Mouse (Mus musculus): ENCODE measurements around the gene Mertk. TPM values are rescaled to one million over a fixed set of nuclear protein-coding genes. Genes with fewer than 3 reads are reported as not detected.

The Mertk gene
- polyA plus RNA-seq, 1 experiment from 2014 or later = 5.1 TPM

GRCm38 (mm10) chr2:128783660-128784345, 85.0 kb downstream of the Mertk start:
- no peak overlapping the region for H3K4me3 ChIP-seq
- no peaks in the 10 kb centered on the region; the same call in 1 of the 2 replicates for H3K36me3 ChIP-seq (replicated peaks)
- 75% methylated on average over 10 of the region's 10 CpGs for WGBS
- DNase-seq (ENCODE audit: extremely low spot score, low spot score) = peak; percentile 15
- no peaks in the 10 kb centered on the region for H3K9me3 ChIP-seq
- peaks cover 19% of the 10 kb centered on the region for H3K4me1 ChIP-seq
- peak overlapping the region; percentile 54; the same call in 1 of the 2 replicates for H3K27ac ChIP-seq
- no peaks in the 10 kb centered on the region for H3K27me3 ChIP-seq (ENCODE audit: poor library complexity, severe bottlenecking)

GRCm38 (mm10) chr2:128784814-128785213, 86.1 kb downstream of the Mertk start:
- 93% methylated on average over 7 of the region's 7 CpGs for WGBS
- peak overlapping the region; percentile 48; the same call in 1 of the 2 replicates for H3K27ac ChIP-seq
- no peaks in the 10 kb centered on the region for H3K27me3 ChIP-seq (ENCODE audit: poor library complexity, severe bottlenecking)
- H3K36me3 ChIP-seq (replicated peaks) = peaks cover 2% of the 10 kb centered on the region; the same call in 1 of the 2 replicates
- H3K9me3 ChIP-seq = no peaks in the 10 kb centered on the region
- H3K4me3 ChIP-seq = no peak overlapping the region
- peaks cover 19% of the 10 kb centered on the region for H3K4me1 ChIP-seq
- no peak for DNase-seq (ENCODE audit: extremely low spot score, low spot score)

GRCm38 (mm10) chr2:128786341-128786740, 87.6 kb downstream of the Mertk start:
- 44% methylated on average over 5 of the region's 5 CpGs for WGBS
- peaks cover 19% of the 10 kb centered on the region for H3K4me1 ChIP-seq
- no peak for DNase-seq (ENCODE audit: extremely low spot score, low spot score)
- no peak overlapping the region for H3K4me3 ChIP-seq
- H3K36me3 ChIP-seq (replicated peaks) = 0 out of 2 replicates have a peak, but pooled peaks cover 2% of the 10 kb centered on the region
- H3K9me3 ChIP-seq = no peaks in the 10 kb centered on the region
- no peaks in the 10 kb centered on the region for H3K27me3 ChIP-seq (ENCODE audit: poor library complexity, severe bottlenecking)
- H3K27ac ChIP-seq = peak overlapping the region; percentile 66

- 0 out of 2 replicates have a peak, but pooled peaks cover 2% of the 10 kb centered on the region for H3K36me3 ChIP-seq (replicated peaks)
- no peak for DNase-seq (ENCODE audit: extremely low spot score, low spot score)
- 52% methylated on average over 1 of the region's 1 CpGs for WGBS
- H3K27ac ChIP-seq = peak overlapping the region; percentile 66
- H3K4me1 ChIP-seq = peaks cover 19% of the 10 kb centered on the region
- H3K4me3 ChIP-seq = no peak overlapping the region
- H3K9me3 ChIP-seq = no peaks in the 10 kb centered on the region
- H3K27me3 ChIP-seq (ENCODE audit: poor library complexity, severe bottlenecking) = no peaks in the 10 kb centered on the region
Measured at GRCm38 (mm10) chr2:128786795-128787194, 88.0 kb downstream of the Mertk start.

- DNase-seq (ENCODE audit: extremely low spot score, low spot score) = no peak
- H3K27ac ChIP-seq = no peak overlapping the region
- no peak overlapping the region for H3K4me3 ChIP-seq
- no peaks in the 10 kb centered on the region for H3K27me3 ChIP-seq (ENCODE audit: poor library complexity, severe bottlenecking)
- no peaks in the 10 kb centered on the region for H3K9me3 ChIP-seq
- peaks cover 19% of the 10 kb centered on the region for H3K4me1 ChIP-seq
- 92% methylated on average over 3 of the region's 3 CpGs for WGBS
- peaks cover 7% of the 10 kb centered on the region for H3K36me3 ChIP-seq (replicated peaks)
Measured at GRCm38 (mm10) chr2:128787805-128788204, 89.0 kb downstream of the Mertk start.

GRCm38 (mm10) chr2:128790875-128791614, 92.3 kb downstream of the Mertk start:
- Histone ChIP-seq H3K4me1 (peaks cover 18% of the 10 kb centered on the region), H3K36me3 (replicated peaks) (peaks cover 18% of the 10 kb centered on the region), H3K9me3 (no peaks in the 10 kb centered on the region), H3K27me3 (ENCODE audit: poor library complexity, severe bottlenecking) (no peaks in the 10 kb centered on the region), H3K4me3 (no peak overlapping the region), H3K27ac (no peak overlapping the region)
- DNase-seq (ENCODE audit: extremely low spot score, low spot score) = no peak
- 89% methylated on average over 11 of the region's 11 CpGs for WGBS

GRCm38 (mm10) chr2:128793958-128794357, 95.2 kb downstream of the Mertk start:
- 73% methylated on average over 6 of the region's 6 CpGs for WGBS
- Histone ChIP-seq H3K27ac (no peak overlapping the region), H3K9me3 (no peaks in the 10 kb centered on the region), H3K27me3 (ENCODE audit: poor library complexity, severe bottlenecking) (no peaks in the 10 kb centered on the region), H3K36me3 (replicated peaks) (peaks cover 20% of the 10 kb centered on the region), H3K4me3 (no peak overlapping the region), H3K4me1 (peaks cover 14% of the 10 kb centered on the region)
- no peak for DNase-seq (ENCODE audit: extremely low spot score, low spot score)

- peaks cover 35% of the 10 kb centered on the region for H3K36me3 ChIP-seq (replicated peaks)
Measured at GRCm38 (mm10) chr2:128796463-128796862, 97.7 kb downstream of the Mertk start.

GRCm38 (mm10) chr2:128803441-128803840, 104.7 kb downstream of the Mertk start:
- H3K27ac ChIP-seq = no peak overlapping the region
- H3K27me3 ChIP-seq (ENCODE audit: poor library complexity, severe bottlenecking) = no peaks in the 10 kb centered on the region
- H3K36me3 ChIP-seq (replicated peaks) = peaks cover 25% of the 10 kb centered on the region
- DNase-seq (ENCODE audit: extremely low spot score, low spot score) = no peak
- 92% methylated on average over 4 of the region's 4 CpGs for WGBS
- no peak overlapping the region for H3K4me3 ChIP-seq
- H3K4me1 ChIP-seq = no peaks in the 10 kb centered on the region
- no peaks in the 10 kb centered on the region for H3K9me3 ChIP-seq

More at GRCm38 (mm10) chr2:128796463-128796862, 97.7 kb downstream of the Mertk start:
- H3K4me3 ChIP-seq = no peak overlapping the region
- H3K9me3 ChIP-seq = no peaks in the 10 kb centered on the region
- H3K4me1 ChIP-seq = peaks cover 14% of the 10 kb centered on the region
- H3K27me3 ChIP-seq (ENCODE audit: poor library complexity, severe bottlenecking) = no peaks in the 10 kb centered on the region
- no peak overlapping the region for H3K27ac ChIP-seq
- 76% methylated on average over 6 of the region's 6 CpGs for WGBS
- DNase-seq (ENCODE audit: extremely low spot score, low spot score) = no peak

GRCm38 (mm10) chr2:128805341-128805740, 106.6 kb downstream of the Mertk start:
- no peak overlapping the region for H3K27ac ChIP-seq
- 80% methylated on average over 4 of the region's 4 CpGs for WGBS

GRCm38 (mm10) chr2:128806561-128806960, 107.8 kb downstream of the Mertk start:
- Histone ChIP-seq H3K9me3 (no peaks in the 10 kb centered on the region), H3K27ac (no peak overlapping the region), H3K27me3 (ENCODE audit: poor library complexity, severe bottlenecking) (no peaks in the 10 kb centered on the region), H3K36me3 (replicated peaks) (peaks cover 8% of the 10 kb centered on the region), H3K4me3 (no peak overlapping the region), H3K4me1 (no peaks in the 10 kb centered on the region)
- DNase-seq (ENCODE audit: extremely low spot score, low spot score) = no peak
- WGBS = 82% methylated on average over 8 of the region's 8 CpGs

More at GRCm38 (mm10) chr2:128805341-128805740, 106.6 kb downstream of the Mertk start:
- Histone ChIP-seq H3K9me3 (no peaks in the 10 kb centered on the region), H3K4me3 (no peak overlapping the region), H3K27me3 (ENCODE audit: poor library complexity, severe bottlenecking) (no peaks in the 10 kb centered on the region), H3K4me1 (no peaks in the 10 kb centered on the region), H3K36me3 (replicated peaks) (peaks cover 16% of the 10 kb centered on the region)
- DNase-seq (ENCODE audit: extremely low spot score, low spot score) = no peak

GRCm38 (mm10) chr2:128812761-128813160, 114.0 kb downstream of the Mertk start:
- 29% methylated on average over 2 of the region's 2 CpGs for WGBS
- Histone ChIP-seq H3K36me3 (replicated peaks) (no peaks in the 10 kb centered on the region), H3K27me3 (ENCODE audit: poor library complexity, severe bottlenecking) (no peaks in the 10 kb centered on the region), H3K27ac (no peak overlapping the region), H3K9me3 (no peaks in the 10 kb centered on the region), H3K4me3 (no peak overlapping the region), H3K4me1 (peaks cover 10% of the 10 kb centered on the region)
- DNase-seq (ENCODE audit: extremely low spot score, low spot score) = no peak

GRCm38 (mm10) chr2:128816311-128816710, 117.6 kb downstream of the Mertk start:
- Histone ChIP-seq H3K36me3 (replicated peaks) (no peaks in the 10 kb centered on the region), H3K27ac (no peak overlapping the region), H3K27me3 (ENCODE audit: poor library complexity, severe bottlenecking) (no peaks in the 10 kb centered on the region), H3K4me3 (no peak overlapping the region), H3K4me1 (peaks cover 21% of the 10 kb centered on the region), H3K9me3 (no peaks in the 10 kb centered on the region)
- DNase-seq (ENCODE audit: extremely low spot score, low spot score) = no peak
- 90% methylated on average over 1 of the region's 1 CpGs for WGBS
